Mouse (Mus musculus): Measurements from ENCODE around the gene Ifngr1. TPM values are rescaled to one million over a fixed set of nuclear protein-coding genes. Genes with fewer than 3 reads are reported as not detected.

Gene Ifngr1
- 439 TPM for total RNA-seq (2023)

DNA sequence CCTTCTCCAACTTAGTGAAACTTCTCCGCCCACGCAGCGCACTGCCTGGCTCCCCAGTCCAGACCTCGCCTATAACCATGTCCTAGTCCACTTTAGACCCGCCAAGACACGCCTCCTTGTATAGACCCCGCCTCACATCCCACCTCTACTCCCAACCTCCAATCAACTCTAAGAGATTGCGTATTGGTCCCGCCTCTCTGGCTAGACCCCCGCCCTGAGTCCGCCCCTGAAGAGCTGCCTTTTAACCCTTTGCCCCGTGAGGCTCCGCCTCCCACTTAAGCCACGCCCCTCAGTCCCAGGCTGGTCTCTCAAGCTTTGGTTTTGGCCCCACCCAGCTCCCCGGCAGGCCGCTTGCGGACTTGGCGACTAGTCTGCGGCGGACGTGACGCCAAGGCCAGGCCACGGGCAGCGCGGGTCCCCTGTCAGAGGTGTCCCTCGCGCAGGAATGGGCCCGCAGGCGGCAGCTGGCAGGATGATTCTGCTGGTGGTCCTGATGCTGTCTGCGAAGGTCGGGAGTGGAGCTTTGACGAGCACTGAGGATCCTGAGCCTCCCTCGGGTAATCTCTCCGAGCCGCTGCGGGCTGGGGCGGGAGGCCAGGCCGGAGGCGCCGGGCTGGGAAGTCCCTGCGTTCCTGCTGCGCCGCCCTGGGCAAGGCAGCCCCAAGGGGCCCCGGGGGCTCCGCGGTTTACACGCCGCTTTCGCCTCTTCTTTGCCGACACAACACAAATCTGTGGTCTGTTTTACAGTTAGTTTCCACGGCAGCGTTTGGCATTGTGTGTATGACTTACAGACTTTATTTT is at the start of gene Ifngr1:
Gene Ifngr1 (plus strand): TSS at position 309 of the 801 bp plus-strand sequence.

DNA sequence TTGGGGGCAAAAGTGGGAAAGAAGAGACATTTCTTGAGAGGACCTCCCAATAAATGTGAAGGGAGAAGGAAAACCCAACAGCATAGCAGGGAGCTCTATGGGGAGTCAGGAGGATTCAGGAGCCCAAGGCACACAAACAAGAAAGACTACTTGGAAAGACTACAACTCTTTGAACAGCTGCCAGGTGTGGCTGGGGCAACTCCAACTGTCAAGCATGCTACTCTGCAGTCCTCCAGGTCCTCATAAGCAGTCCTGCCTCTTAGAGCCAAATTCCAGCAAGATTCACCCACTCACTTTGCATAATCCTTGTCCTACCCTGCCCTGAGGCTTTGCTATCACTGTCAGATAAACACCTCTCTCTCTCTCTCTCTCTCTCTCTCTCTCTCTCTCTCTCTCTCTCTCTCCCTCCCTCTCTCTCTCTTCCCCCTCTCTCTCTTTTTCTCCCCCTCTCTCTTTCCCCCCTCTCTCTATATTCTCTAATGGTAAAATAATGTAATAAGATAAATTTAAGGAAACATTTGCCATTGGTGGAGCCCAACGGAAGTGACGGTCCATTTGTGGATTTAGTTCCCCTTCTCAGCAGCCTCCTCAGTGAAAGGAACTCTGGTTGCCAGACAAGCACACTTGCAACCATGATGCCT is 29.8 kb downstream of the Ifngr1 start, which contains the start of gene Il22ra2:
Gene Il22ra2 (plus strand): TSS at position 591 of the 641 bp plus-strand sequence.

Other genes with a start within 250 kb of the Ifngr1 start
- 1.4 TPM for gene Olig3, start 235.4 kb upstream of the Ifngr1 start, total RNA-seq (2023)
- 0.74 TPM for gene Il22ra2, start 30.0 kb downstream of the Ifngr1 start, total RNA-seq (2023)
- gene Il20ra, start 120.6 kb downstream of the Ifngr1 start, total RNA-seq (2023): 0.35 TPM